Mouse (Mus musculus): ENCODE measurements around the gene Ptprk.

Ptprk gene

GRCm38 (mm10) chr10:28299207-28299606, 224.6 kb downstream of the Ptprk start:
- DNase-seq (ENCODE audit: low read depth): no peak

DNA sequence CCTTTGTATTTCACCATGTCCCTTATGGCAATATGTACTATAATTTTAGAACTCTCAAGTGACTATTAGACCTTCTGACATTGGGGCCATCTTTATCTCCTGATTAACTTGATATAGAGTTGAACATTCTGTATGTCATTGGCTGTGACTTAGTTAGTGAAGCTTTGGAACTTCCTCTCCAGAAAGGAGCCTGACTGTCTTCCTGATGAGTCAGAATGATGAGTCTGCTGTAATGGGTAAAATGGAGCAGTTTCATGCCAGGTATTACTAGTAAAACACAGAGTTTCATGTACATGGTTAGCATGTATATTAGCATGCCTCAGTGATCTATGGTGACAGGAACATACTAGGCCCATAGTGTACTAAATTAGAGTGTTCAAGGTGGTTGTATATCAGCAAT, 229.2 kb downstream of the Ptprk start:
- no peak for DNase-seq (ENCODE audit: low read depth)

- DNase-seq (ENCODE audit: low read depth): no peak
Measured at GRCm38 (mm10) chr10:28304292-28304875, 229.8 kb downstream of the Ptprk start.

GRCm38 (mm10) chr10:28306451-28307086, 231.9 kb downstream of the Ptprk start:
- no peak for DNase-seq (ENCODE audit: low read depth)

- no peak for DNase-seq (ENCODE audit: low read depth)
Measured at GRCm38 (mm10) chr10:28311369-28311768, 236.7 kb downstream of the Ptprk start.

DNA sequence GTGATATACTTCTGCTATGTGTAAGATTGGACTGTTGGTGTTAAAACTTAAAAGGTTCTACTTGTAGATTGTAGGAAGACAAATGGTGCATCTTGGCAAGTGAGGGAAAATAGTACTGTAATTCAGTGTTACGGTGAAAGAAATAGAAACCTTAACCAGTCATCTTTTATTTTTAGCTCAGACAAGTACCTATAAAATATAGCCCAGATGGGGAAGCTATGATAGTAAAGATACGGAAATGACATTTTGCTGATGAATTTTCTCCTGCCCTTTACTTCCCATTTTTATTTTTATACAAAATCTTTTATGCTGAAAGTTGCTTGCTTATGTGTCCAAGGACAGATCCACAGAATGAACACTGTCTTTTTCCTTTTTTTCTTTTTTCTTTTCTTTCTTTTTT, 248.4 kb downstream of the Ptprk start:
- DNase-seq (ENCODE audit: low read depth): no peak

- no peak for DNase-seq (ENCODE audit: low read depth)
Measured at GRCm38 (mm10) chr10:28335232-28335631, 260.6 kb downstream of the Ptprk start.

GRCm38 (mm10) chr10:28338536-28338935, 263.9 kb downstream of the Ptprk start:
- no peak for DNase-seq (ENCODE audit: low read depth)

- DNase-seq (ENCODE audit: low read depth): no peak
Measured at GRCm38 (mm10) chr10:28345196-28345681, 270.6 kb downstream of the Ptprk start.

- no peak for DNase-seq (ENCODE audit: low read depth)
Measured at GRCm38 (mm10) chr10:28365291-28365690, 290.7 kb downstream of the Ptprk start.

DNA sequence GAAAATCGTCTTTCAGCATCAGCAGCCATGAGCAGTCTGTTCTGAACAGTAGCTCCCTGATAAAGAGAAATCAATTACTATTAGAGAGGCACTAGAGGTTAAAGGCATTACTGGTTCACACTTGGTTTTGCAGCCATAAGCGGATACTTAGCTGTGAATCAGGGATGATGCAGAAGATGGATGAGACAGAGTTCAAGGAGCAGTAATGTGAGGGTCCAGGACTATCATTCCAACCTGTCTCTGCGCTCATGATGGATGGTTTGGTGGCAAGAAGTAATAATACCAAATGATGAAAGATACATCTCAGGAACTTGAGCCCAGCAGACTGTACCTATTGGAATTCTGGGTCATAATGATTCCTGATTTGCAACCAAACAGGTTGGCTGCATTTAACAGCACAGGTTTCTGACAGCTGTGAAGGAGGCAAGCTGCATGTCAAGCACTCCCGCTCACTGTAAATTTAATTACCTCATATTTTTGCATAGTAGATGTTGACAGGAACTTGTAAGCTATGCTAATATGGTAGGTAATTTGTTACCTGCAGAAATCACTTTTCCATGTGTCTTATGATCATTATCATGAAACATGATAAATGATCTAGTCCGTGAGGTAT, 291.6 kb downstream of the Ptprk start:
- DNase-seq (ENCODE audit: low read depth): no peak

- no peak for DNase-seq (ENCODE audit: low read depth)
Measured at GRCm38 (mm10) chr10:28369808-28370207, 295.2 kb downstream of the Ptprk start.

DNA sequence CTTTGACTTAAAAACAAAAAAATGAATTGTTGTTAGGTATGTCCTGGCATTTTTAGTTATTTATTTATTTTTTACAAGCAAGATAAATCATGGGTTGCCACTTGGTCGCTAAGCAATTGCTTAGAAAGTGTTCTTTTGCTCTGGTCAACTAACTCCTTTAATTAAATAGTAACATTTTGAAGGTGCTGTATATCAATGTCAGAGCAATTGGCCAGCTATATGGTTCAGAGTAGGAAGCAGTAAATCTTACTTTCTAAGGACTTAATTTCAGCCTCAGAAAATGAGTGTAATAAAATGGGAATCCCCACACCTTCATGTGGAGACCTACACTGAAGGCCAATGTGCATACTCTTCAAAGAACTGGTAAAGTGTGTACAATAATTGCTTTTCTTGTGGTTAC, 300.3 kb downstream of the Ptprk start:
- no peak for DNase-seq (ENCODE audit: low read depth)

GRCm38 (mm10) chr10:28379752-28380488, 305.3 kb downstream of the Ptprk start:
- no peak for DNase-seq (ENCODE audit: low read depth)

DNA sequence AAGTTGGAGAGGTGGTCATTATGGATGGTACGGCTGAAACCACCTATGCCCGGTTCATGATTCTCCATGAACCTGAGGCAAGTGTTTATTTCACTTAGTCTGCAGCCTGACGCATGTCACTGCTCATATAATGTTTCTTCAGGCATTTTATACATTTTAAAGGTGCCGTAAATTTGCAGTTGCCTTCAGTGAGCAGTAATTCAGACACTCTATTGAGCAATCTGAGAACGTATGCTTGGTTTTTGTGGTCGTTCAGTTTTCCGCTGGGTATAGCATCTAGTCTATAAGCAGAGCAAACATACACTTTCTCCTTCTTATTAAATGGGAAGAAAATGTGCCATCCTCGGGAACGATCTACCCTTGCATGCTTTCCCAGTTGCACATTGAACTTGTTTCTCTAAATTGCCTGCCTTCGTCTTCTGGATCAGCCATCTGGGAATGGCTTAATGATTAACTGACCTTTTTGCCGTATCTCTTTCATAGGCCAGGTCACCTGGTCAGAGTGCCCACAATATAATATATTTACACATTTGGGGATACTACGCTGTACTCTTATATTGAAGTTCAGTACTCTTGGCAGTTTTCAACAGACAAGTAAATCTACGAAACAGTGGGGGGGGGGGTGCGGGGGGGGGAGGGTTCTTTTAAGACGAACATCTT, 313.1 kb downstream of the Ptprk start:
- no peak for DNase-seq (ENCODE audit: low read depth)

DNA sequence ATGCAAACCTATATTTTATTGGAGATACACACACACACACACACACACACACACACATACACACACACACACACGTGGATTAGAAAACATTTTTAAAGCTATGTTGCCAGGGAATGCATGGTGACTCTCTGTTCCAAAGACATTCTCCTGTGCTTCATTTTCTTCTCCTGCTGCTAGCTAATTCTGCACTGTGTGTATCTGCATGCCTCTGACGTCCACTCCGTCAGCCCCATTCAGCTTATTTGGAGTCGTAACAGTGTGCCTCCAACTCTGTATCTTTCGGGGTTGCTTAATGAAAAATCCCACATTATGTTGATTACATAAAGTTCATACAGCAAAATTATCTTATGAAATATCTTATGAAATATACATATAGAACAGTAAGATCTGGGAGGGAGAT, 316.5 kb downstream of the Ptprk start:
- no peak for DNase-seq (ENCODE audit: low read depth)

DNA sequence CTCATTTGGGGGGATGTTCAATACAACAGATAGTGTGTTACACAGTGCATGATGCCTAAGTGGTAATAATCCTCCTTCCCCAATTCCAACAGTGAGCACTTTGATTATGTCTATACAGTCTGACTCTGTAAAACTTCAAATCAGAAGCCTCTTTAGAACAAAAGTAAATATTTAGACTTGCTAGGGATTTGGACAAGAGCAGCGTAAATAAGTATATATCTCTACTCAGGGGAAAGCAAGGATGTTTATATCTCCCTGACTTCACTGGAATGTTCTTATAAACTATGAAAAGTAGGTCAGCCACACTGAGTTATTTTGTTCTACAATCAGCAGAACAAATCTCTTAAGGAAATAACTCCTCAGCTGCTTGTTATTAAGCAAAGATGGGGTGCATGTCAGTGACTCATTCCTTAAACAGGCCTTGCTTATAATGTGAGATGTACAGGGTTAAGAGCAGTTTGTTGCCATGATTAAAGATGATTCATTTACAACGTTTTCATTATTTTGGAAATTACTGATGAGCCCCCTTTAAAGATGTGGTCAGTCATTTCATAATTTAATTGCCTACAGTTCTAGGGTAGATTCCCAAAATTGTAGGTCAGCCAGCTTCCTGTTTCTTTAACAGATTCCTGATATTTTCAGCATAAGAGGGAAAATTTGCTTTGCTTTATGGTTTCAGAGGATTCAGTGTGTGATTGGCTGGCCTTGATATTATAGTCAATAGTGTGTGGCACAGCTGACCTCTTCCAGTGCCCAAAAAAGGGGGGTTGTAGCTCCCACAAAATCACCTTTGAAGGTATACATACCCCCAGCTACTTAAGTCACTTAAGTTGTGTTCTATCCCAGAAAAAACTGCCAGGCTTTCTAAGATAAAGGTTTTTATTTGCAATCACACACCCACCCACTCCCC, 321.2 kb downstream of the Ptprk start:
- DNase-seq (ENCODE audit: low read depth): no peak

DNA sequence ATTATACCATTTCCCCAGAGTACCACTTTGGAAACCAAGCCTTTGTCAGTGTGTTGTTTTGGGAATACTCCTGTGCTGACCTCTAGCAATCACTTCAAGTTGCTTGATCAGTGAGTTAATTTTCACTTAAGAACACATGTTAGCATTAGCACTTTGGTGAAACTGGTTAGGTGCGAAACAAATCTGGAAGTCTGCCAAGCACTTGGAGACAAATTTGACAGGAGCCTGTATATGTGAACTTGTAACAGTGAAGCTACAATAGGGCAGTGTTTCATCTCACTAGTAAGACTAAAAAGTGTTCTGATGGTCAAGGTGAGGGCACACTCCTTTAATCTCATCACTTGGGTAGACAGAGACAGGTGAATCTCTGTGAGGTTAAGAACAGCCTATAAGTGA, 321.9 kb downstream of the Ptprk start:
- no peak for DNase-seq (ENCODE audit: low read depth)

GRCm38 (mm10) chr10:28401796-28402195, 327.2 kb downstream of the Ptprk start:
- DNase-seq (ENCODE audit: low read depth): no peak

DNA sequence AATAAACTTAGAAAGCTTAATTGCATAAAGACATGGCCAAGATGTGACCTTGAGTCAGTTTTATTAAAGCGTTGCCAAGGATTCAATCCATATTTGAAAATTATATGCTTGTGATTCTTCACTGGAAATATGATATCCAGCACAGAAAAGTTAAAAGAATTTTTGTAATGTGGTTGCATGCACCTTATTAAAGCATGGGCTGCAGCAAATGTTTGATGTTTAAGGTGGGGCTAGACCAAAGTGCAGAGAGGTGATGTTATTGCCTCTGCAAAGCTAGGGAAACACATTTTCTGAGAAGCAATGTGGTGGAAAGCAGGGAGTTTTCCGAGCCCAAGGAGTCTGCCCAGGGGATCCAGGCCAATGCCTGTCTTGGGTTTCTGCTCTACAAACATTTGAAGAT, 334.4 kb downstream of the Ptprk start:
- no peak for DNase-seq (ENCODE audit: low read depth)

DNA sequence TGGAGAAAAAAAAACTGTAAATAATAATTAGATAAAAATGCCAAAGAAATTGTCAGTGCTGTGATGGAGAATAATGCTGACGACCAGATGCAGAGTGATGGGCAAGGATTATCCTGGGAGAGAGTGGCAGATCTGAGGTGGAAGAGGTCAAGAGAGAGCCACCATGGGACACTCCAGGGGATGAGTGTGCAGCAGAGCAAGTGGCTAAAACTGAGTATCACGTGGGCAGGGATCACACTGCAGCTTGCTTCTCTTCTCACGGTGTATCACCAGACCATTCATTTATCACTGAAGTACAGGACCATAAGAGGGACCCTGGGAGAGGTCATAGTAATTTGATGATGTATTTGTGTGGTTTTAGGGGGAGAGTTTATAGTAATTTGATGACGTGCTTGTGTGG, 340.2 kb downstream of the Ptprk start:
- no peak for DNase-seq (ENCODE audit: low read depth)

Data from naive thymus-derived CD4-positive, alpha-beta T cell, adult 2 months (primary cell).